Mouse (Mus musculus) macrophage (primary cell): ENCODE measurements around the gene Pepd. TPM values are rescaled to one million over a fixed set of nuclear protein-coding genes. Genes with fewer than 3 reads are reported as not detected.

Experiments used
- H3K27ac ChIP-seq: fragments of 350-480 bp; formaldehyde crosslinking; 2 replicates; pipeline ENCODE4 v1.9.0; 2021
- H3K36me3 ChIP-seq: fragments of 350-480 bp; formaldehyde crosslinking; 2 replicates; pipeline ENCODE4 v1.9.0; 2021; ENCODE audit errors: inconsistent target
- H3K4me3 ChIP-seq: fragments of 350-480 bp; formaldehyde crosslinking; 2 replicates; pipeline ENCODE4 v1.9.0; 2021; ENCODE audit errors: inconsistent target
- H3K79me2 ChIP-seq: fragments of 350-480 bp; formaldehyde crosslinking; 2 replicates; pipeline ENCODE4 v1.9.0; 2021; ENCODE audit errors: inconsistent target
- WGBS: methylation state at CpG from one replicate; pipeline ENCODE4 v1.1.7; 2026; ENCODE audit warnings: inconsistent platforms; ENCODE audit not compliant: missing documents; 5-methylcytosine and 5-hydroxymethylcytosine counted together
- polyA plus RNA-seq: library from polyadenylated mRNA; stranded (reverse); fragments of 250-400 nt; gene quantifications from 3 replicates; pipeline ENCODE4 v1.2.4, GENCODE M21; 2018; ENCODE audit warnings: inconsistent platforms

Gene Pepd
- polyA plus RNA-seq, 1 experiment from 2014 or later = 61.8 TPM

- peaks cover 91% of the 10 kb centered on the region for H3K79me2 ChIP-seq
- 89% methylated on average over 4 of the region's 4 CpGs for WGBS
- no peak overlapping the region for H3K27ac ChIP-seq
- H3K4me3 ChIP-seq = no peak overlapping the region
- peaks cover 5% of the 10 kb centered on the region; the same call in 1 of the 2 replicates for H3K36me3 ChIP-seq
Measured at GRCm38 (mm10) chr7:34917998-34918397, 5.8 kb downstream of the Pepd start.

DNA sequence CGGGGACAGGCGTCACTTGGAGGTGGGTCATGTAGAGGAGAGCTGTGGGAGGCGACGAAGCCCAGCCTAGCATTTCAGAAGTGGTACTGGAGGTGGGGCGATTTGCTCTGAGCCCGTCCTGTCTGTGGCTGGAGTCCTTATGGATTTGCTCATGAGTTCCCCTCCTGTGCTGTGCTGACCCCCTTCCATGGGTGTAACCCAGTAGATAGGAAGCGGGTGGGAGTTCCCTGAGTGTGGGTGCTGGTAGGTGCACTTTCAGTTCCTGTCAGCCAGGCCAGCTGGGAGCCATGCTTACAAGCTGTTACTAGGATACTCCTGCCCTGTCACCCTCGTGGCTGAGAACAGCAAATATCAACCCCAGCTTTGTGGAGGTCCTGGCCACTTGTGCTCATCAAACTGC, 6.2 kb downstream of the Pepd start:
- 61% methylated on average over 8 of the region's 8 CpGs for WGBS
- Histone ChIP-seq H3K27ac (peak overlapping the region; percentile 27; the same call in 1 of the 2 replicates), H3K79me2 (peaks cover 87% of the 10 kb centered on the region), H3K4me3 (no peak overlapping the region), H3K36me3 (peaks cover 5% of the 10 kb centered on the region; the same call in 1 of the 2 replicates)

GRCm38 (mm10) chr7:34919054-34919453, 6.9 kb downstream of the Pepd start:
- H3K4me3 ChIP-seq = no peak overlapping the region
- WGBS = 63% methylated on average over 5 of the region's 5 CpGs
- H3K36me3 ChIP-seq = peaks cover 12% of the 10 kb centered on the region; the same call in 1 of the 2 replicates
- peaks cover 81% of the 10 kb centered on the region for H3K79me2 ChIP-seq
- H3K27ac ChIP-seq = peak overlapping the region; percentile 27; the same call in 1 of the 2 replicates

DNA sequence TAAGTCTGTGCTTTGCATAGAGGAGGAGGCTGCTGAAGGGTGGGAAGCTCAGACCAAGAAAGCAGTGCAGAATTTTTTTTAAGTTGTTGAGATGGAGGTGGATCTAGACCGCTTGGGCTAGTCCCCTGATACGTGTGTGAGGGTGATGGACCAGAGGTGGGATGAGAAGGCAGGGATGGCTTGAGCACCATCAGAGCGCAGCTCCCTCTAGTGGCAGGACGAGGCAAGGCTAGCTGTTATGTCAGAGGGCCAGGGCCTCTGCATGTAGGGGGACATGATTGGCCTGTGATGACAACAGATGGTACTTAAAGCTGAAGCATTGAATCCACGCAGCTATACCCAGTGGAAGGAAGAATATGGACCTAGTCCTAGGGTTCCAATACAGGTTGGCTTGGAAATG, 7.6 kb downstream of the Pepd start:
- H3K4me3 ChIP-seq = no peak overlapping the region
- no peak overlapping the region for H3K27ac ChIP-seq
- H3K36me3 ChIP-seq = peaks cover 19% of the 10 kb centered on the region; the same call in 1 of the 2 replicates
- H3K79me2 ChIP-seq = peaks cover 73% of the 10 kb centered on the region
- 85% methylated on average over 5 of the region's 5 CpGs for WGBS

DNA sequence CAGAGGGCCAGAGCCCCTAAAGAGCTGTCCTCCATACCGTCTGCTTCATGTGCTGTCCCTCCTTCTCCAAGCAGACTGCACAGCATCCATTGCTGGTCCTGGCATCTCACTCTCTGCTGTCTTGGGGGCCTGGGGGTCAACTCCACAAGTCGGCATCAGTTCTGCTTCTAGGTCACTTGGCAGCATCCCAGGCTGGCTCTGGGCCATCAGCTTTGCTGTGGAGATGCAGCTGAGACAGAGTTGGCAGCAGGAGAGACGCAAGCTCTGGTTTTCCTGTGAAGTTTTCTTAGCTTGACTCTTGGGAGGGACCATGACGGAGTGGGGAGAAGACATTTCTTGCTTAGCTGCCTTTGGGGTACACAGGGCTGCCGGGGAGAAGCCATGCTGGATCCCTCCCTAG, 13.0 kb downstream of the Pepd start:
- WGBS = 73% methylated on average over 5 of the region's 5 CpGs
- peaks cover 42% of the 10 kb centered on the region for H3K36me3 ChIP-seq
- no peak overlapping the region for H3K27ac ChIP-seq
- H3K4me3 ChIP-seq = no peak overlapping the region
- H3K79me2 ChIP-seq = peaks cover 24% of the 10 kb centered on the region

- no peak overlapping the region for H3K27ac ChIP-seq
- 95% methylated on average over 7 of the region's 7 CpGs for WGBS
- peaks cover 23% of the 10 kb centered on the region for H3K79me2 ChIP-seq
- no peak overlapping the region for H3K4me3 ChIP-seq
- H3K36me3 ChIP-seq = peaks cover 44% of the 10 kb centered on the region
Measured at GRCm38 (mm10) chr7:34925956-34926355, 13.8 kb downstream of the Pepd start.

DNA sequence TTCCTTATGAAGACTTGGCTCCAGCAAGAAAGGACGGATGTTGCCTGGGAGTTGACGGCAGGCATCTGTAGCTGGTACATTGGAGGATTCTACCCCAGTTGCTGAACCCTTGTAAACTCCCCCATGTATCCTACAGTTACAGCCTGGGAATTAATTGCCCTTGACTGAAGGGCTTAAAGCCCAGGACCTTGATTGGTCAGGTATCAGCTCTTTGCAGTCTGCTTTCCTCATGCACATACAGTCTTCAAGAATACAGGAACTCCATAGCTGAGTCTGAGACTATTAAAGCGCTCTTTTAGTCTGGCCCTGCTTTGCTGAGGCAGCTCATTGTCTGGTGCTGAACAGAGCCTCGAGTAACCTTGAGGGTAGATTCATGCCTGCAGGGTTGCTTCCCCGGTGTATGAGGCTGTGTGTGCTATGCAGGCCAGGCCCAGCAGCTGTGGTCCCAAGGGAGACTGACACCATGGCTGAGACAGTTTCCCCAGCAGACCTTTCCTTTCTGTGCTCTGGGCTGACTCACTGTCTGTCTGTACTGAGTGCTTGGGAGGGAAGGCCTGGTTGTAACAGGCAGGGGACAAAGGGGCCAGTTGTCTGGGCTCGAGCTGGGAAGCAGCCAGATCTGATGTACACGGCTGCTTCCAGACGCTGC, 17.6 kb downstream of the Pepd start:
- Histone ChIP-seq H3K27ac (no peak overlapping the region), H3K79me2 (peaks cover 13% of the 10 kb centered on the region; the same call in 1 of the 2 replicates), H3K36me3 (peaks cover 49% of the 10 kb centered on the region), H3K4me3 (no peak overlapping the region)
- 92% methylated on average over 8 of the region's 8 CpGs for WGBS

- H3K36me3 ChIP-seq = peaks cover 49% of the 10 kb centered on the region
Measured at GRCm38 (mm10) chr7:34930263-34930757, 18.1 kb downstream of the Pepd start.

DNA sequence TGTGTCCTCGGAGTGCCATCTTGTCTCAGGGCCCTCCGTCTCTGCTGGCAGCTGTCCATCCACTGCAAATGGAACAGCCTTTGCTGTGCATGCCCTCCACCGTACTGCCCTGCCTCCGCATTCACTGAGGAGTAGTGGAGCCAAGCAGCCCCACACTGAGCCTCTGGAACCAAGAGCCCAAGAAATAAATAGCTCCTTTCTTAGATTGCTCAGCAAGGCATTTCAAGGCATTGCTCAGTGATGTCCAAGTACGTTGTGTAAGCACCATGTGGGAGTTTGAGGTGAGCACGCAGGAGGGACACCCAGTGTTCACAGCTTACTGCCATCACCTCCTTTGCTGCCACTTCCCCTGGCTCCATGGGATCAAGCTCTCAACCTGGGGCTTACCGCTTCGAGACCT, 20.5 kb downstream of the Pepd start:
- H3K27ac ChIP-seq = no peak overlapping the region
- no peak overlapping the region for H3K4me3 ChIP-seq
- H3K36me3 ChIP-seq = peaks cover 59% of the 10 kb centered on the region
- H3K79me2 ChIP-seq = peaks cover 13% of the 10 kb centered on the region; the same call in 1 of the 2 replicates
- WGBS = 92% methylated on average over 8 of the region's 8 CpGs

More at GRCm38 (mm10) chr7:34930263-34930757, 18.1 kb downstream of the Pepd start:
- no peak overlapping the region for H3K4me3 ChIP-seq
- no peak overlapping the region for H3K27ac ChIP-seq
- peaks cover 13% of the 10 kb centered on the region; the same call in 1 of the 2 replicates for H3K79me2 ChIP-seq
- WGBS = 88% methylated on average over 7 of the region's 7 CpGs

DNA sequence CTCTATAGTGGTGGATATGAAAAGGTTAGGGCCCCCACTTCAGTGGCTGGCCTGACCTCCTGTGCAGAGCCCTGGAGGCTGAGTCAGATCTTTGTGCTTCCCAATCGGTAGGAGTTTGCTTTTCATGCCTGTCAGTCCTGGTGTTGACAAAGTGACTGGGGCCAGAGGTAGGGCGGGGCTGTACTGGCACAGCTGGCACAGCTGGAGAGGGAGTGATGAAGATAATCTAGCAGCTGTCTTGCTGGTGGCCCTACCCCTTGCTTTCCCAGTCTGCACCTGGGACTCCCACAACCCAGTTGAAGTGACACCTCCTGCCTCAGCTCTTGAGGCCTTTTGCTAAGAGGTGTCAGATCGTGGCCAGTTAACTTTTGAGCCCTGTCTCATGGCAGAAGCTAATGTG, 21.0 kb downstream of the Pepd start:
- Histone ChIP-seq H3K4me3 (no peak overlapping the region), H3K79me2 (peaks cover 13% of the 10 kb centered on the region; the same call in 1 of the 2 replicates), H3K36me3 (peaks cover 61% of the 10 kb centered on the region), H3K27ac (no peak overlapping the region)
- WGBS = 79% methylated on average over 3 of the region's 3 CpGs

GRCm38 (mm10) chr7:34936347-34936746, 24.2 kb downstream of the Pepd start:
- Histone ChIP-seq H3K36me3 (peaks cover 54% of the 10 kb centered on the region), H3K79me2 (no peaks in the 10 kb centered on the region), H3K27ac (no peak overlapping the region), H3K4me3 (no peak overlapping the region)
- 96% methylated on average over 2 of the region's 2 CpGs for WGBS

- H3K27ac ChIP-seq = no peak overlapping the region
- no peak overlapping the region for H3K4me3 ChIP-seq
- peaks cover 61% of the 10 kb centered on the region for H3K36me3 ChIP-seq
- WGBS = 94% methylated on average over 7 of the region's 7 CpGs
- H3K79me2 ChIP-seq = no peaks in the 10 kb centered on the region
Measured at GRCm38 (mm10) chr7:34938636-34939261, 26.6 kb downstream of the Pepd start.

DNA sequence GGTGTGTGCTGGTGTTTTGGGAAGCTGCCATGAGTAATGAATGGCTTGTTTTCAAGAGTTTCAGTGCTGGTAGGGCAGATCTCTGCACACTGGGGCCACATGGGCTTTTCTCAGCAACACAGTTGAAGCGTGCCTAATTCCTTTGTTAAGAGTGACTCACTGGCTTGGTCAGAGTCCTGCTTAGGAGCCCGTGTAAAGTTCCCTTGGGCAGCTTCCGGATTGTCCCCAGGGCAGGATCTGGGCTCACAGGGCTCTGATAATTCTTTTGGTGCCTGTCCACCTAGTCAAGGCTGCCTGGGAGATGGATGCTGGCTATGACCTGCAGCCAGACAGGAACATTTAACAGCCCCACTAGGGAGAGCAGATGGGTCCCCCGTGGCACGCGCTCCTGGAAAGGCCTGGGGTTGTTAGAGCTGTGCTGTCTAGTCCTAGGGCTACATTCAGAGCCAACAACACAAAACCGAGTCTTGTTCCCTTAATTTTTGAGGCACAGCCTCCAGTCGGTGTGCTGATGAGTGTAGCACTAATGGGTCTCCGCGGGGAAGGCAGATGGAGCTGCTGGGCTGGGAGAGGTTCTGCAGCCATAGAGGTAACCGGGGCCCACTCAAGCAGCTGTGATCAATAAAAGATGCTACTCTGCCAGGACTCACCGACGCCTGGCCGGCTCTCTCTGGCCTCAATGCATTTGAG, 27.2 kb downstream of the Pepd start:
- WGBS = 91% methylated on average over 14 of the region's 14 CpGs
- Histone ChIP-seq H3K4me3 (no peak overlapping the region), H3K27ac (no peak overlapping the region), H3K79me2 (no peaks in the 10 kb centered on the region), H3K36me3 (peaks cover 61% of the 10 kb centered on the region)

- no peaks in the 10 kb centered on the region for H3K79me2 ChIP-seq
- H3K27ac ChIP-seq = no peak overlapping the region
- peaks cover 61% of the 10 kb centered on the region for H3K36me3 ChIP-seq
- H3K4me3 ChIP-seq = no peak overlapping the region
- WGBS = 97% methylated on average over 7 of the region's 7 CpGs
Measured at GRCm38 (mm10) chr7:34939952-34940312, 27.8 kb downstream of the Pepd start.
